Mouse (Mus musculus) limb, embryonic 12.5 days (tissue): ENCODE measurements at regions not wholly inside any gene's neighbourhood (a gene's known extent, or its start where the extent isn't known, plus 50 kb on each side); places are given as distances from the start of the nearest gene placed in this dataset. TPM values are rescaled to one million over a fixed set of nuclear protein-coding genes. Genes with fewer than 3 reads are reported as not detected.

Experiments
- microRNA-seq: library from miRNA; unstranded; fragments of <30 nt; microRNA quantifications from one replicate; pipeline ENCODE4, GENCODE M21; 2017

Small RNA genes in the stretch of these regions (microRNA-seq; reads per million reads assigned to microRNA genes)
- gene Gm25942, result not detected
